Mouse (Mus musculus): ENCODE results near the gene Lrrc10b.
A peak's percentile ranks its signal among the peaks of the same experiment; 100 is the strongest.

Gene Lrrc10b

DNA sequence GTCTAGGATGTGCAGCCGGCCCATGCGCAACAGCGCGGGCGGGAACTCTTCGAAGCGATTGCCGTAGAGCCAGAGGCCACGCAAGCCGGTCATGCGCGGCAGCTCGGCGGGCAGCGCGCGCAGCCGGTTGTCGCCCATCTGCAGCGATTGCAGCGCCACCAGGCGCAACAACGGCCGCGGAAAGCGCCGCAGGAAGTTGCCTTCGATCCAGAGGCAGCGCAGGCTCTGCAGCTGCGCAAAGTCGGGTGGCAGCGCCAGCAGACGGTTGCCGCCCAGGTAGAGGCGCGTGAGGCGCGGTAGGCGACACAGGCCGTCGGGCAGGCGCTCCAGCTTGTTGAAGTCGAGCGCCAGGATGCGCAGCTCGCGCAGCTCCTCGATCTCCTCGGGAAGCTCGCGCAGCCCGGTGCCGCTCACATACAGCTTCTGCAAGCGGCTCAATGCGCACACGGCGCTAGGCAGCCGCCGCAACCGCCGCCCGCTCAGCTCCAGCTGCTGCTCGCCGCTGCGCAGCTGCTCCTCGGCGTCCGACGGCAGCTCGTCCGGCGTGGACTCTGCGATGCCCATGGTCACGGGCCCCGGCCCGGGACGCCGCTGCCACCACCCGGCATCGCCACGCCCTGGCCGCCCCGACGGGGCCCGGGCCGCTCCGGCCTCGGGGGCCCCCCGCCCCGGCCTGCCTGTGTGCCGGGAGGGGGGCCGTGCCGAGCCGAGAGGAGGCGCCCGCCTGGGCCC lies at the start of gene Lrrc10b:
Gene Lrrc10b (minus strand): TSS at position 722 of the 732 bp plus-strand sequence.
- DNase-seq (ENCODE audit: low read depth, low spot score), result no peak

DNA sequence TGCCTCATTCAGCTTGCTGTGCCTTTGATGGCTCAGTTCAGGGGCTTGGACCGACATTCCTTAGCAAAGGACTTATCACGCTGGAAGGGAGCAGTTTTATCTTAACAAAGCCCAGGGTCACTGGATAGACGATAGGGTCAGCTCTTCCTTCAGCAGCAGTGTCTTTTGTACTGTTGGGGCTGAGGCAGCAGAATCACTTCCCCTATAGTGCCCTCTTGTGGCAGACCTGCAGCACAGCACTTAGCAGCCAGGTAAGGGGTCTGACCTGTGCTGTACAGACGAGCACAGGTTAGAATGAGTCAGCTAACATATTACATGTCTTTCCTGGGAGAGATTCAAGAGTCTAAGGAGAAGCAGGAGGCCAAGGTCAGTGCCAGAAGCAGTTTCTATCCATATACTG lies 45.3 kb upstream of the Lrrc10b start:
- DNase-seq (ENCODE audit: low read depth, low spot score), result no peak

DNA sequence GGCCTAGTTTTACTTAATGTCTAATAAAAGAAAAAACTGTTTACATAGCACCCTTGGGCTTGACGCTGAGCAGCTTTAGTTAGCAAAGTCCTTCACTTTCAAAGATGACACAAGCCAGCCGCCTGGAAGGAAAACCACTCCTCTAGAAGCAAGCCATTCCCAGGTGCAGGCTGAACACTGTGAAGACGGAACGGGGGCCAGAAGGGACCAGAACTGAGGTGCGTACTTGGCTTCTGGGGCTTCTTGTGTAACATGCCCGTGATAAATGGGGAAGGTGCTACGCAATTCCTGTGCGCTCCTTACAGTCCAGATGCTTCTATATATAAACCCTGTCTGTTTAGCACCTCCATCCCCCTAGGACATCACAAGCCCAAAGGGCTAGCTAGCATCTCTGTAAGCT lies 43.3 kb upstream of the Lrrc10b start:
- peak; percentile 32 for DNase-seq (ENCODE audit: low read depth, low spot score)

DNA sequence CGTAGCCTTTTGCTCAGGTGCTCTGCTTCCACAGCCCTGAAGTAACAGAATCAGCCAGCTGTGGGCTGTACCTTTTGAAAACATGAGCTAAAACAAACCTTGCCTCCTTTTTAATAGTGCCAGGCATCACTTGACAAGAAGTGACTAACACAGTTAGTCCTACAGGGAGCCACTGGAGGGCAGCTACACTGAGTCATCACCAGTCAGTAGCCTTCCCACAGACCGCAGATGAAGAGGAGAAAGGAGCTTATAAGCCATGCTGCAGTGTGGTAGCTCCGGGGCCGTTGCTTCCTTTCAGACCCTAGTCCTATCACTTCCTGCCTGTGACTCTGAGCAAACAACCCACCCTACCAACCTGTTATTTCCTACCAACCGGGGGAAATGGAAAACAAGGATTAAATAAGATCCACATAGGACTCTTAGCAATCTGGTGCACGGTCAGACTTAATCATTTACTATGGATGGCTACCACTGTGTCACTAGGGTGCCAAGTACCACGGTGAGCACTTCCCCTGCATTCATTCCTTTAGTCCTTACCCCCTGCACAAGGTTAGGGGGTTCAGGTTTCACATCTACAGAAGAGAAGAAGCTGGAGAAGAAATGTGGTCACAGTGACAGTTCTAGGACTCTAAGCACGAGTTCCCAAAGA lies 40.4 kb upstream of the Lrrc10b start:
- no peak for DNase-seq (ENCODE audit: low read depth, low spot score)

DNA sequence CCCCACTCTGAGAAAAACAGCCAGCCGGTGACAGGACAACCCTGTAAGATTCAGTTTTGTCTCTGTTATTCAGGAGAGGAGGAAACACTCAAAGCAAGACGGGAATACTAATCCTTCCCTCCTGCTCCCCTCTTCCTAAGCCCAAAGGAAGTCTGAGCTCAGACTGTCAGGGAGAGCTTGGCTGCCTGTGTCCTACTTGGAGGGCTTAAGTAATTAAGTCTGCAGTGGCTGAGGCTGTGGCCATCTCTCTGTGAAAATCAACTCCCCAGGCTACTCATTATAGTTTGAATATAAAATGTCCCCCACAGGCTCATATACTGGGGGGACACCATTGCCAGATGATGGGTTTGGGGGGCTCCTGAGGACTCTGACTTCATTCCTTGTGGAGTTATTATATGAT lies 39.7 kb upstream of the Lrrc10b start:
- no peak for DNase-seq (ENCODE audit: low read depth, low spot score)

DNA sequence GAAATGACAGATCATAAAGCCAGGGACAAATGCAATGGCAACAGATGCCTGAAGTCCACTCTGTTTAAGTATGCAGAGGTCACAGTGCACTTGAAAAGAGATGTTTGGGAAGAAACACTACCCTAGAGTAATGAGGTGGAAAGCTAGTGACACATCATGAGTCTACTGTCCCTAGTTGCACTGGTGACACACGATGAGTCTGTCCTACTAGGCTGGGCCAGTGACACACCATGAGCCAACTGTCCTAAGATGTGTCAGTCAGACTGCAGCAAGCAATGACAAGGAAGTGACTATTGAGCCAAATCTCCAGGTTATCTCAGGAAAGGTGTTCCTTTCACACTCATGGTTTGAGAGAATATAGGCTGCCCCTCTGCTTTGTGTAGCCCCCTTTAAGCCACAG lies 38.4 kb upstream of the Lrrc10b start:
- no peak for DNase-seq (ENCODE audit: low read depth, low spot score)

DNA sequence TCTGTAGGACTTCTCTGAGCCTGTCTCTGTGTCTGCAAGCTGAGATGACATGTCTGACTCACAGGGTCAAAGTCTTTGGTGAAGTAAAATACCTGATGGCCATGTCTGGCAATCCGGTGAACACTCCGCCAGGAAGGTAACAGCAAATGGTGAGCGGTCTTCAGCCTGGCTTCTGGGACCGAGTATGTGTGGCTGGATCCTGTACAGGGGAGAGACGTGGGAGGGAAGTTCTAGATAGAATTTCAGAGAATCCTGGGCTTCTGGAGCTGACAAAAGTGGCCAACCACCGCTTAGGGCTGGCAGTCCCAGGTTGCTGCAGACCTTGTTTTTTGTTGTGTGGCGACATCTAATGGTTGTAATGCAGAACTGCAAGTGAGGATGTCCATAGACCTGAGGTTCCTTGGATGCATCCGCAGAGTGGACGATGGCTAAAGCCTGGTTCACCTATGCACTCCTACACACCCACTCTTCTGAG lies 29.0 kb upstream of the Lrrc10b start:
- no peak for DNase-seq (ENCODE audit: low read depth, low spot score)

DNA sequence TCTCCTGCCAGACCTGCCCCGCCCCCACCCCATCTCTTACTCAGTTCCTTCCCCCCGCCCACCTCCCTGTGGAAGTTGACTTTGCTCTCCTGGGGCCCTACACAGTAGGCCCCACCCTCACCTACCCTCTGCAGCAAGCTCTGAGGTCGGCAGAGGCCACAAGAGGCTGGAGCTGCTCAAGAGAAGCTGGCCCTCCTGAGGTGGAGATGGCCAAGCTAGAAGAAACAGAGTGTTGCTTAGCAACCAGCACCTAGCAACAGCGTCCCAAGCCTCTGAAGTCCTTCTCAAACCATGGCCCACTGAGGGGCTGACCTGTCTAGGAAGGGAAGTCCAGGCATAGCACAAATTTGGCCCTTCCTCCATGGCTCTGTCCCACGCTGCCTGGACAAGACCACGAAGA lies 25.4 kb upstream of the Lrrc10b start, which contains the start of gene Ppp1r32:
Gene Ppp1r32 (minus strand): TSS at position 226 of the 400 bp plus-strand sequence.
- DNase-seq (ENCODE audit: low read depth, low spot score), result no peak

DNA sequence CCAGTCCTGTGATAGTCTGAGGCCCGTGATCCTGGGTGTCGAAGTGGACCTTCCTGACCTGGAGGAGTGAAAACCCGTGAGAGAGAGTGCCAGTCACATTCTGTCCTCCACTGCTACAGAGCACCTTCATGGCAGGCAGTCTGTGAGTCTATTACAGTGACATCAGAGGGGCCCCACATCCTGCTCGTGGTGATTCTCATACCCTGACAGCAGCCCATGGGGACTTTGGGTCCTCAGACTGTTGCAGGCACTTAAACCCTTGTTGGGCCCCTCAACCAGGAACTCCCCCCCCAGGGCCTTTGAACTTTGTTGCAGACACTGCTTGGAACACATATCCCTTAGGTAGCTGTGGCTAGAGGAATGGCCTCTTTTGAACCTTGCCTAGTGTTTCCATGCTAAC lies 22.3 kb upstream of the Lrrc10b start:
- DNase-seq (ENCODE audit: low read depth, low spot score), result no peak

DNA sequence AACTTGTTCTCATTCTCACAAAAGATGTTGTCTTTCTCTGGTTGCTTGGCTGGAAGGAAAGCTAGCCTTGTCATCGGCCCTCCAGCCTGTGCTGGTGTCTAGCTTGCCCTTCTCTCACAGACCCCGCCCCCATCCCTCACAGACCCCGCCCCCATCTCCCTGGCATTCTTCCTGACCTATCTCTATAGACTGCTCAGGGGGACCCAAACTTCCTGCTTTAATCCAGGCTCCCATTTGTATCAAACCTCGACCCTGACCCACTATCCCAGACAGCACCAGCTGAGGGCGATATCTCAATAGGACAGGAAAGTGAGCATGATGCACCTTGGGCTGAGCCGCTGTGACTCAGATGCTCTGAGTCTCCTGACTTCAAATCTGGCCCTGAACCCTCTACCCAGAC lies 16.5 kb upstream of the Lrrc10b start:
- DNase-seq (ENCODE audit: low read depth, low spot score), result no peak

DNA sequence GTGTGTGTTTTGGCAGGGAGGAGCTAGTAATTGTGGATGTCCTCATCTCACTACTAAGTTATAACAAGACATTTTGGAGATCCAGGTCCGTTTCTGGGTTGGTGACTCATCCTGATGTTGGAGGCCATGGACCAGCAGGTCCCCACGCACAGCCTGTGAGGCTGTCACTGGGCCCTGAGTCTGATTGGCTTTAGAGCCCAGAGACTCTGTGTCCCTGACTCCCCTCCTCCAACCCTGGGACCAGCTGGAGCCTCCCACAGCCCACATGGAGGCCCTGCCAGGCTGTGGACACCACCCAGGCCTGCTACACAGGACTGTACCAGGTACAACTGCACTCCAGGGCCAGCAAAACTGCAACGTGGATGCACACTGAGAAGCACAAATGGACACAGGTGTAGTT lies 15.7 kb upstream of the Lrrc10b start:
- peak; percentile 38 for DNase-seq (ENCODE audit: low read depth, low spot score)

DNA sequence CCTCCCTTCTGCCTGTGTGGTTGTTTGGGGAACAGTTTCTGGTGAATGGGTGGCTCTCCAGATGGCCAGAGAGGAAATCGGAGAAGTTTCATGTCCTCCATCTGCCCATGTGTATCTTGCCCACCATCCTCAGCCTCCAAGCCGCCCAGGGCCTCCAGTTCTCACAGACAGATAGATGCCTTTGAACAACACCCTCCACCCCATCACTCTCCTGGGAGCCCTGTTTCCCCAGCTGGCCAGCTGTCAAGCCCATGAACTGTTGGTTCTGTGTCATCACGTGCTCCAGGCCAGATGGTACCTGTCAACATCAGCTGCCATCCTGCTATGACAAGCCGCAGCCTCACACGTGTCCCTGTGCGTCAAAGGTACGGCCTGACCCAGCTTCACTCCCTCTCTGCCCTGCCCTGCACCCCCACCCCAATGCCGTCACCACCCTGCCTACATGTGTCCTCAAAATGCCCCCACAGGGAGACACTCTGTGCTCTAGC lies 11.9 kb upstream of the Lrrc10b start:
- peak; percentile 60 for DNase-seq (ENCODE audit: low read depth, low spot score)

DNA sequence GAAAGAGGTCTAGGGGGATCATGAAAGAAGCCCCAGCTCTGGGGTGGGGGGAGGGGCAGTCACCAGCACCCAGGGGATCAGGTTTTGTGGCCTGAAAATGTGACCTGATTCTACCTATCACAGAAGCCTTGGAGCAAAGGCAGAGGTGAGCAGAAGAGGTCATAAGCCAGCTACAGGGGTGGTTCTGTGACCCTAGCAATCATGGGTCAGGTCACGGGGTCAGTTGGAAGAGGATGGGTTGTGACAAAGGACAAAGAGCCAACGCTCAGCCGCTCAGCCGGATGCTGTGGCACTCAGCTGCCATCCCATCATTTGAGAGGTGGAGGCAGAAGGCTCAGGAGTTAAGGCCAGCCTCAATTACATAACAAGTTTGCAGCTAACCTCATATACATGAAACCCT lies 7.2 kb upstream of the Lrrc10b start:
- DNase-seq (ENCODE audit: low read depth, low spot score), result no peak

DNA sequence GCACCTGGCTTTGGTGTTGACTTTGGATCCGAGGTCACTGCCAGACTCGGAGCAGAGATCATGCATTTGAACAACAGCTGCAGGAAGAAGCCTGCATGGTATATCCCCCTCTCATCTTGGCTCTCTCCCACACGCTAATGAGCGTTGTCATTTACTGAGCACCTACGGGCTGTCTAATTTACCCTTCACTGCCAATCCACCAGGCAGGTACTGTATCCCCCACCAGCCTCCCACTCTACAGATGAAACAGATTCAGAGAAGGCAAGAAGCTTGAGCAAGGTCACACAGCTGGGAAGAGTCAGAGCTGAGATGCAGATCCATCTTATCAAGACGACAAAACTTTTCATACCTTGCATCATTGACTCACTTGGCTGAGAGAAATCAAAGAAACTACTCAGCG lies 4.3 kb upstream of the Lrrc10b start:
- DNase-seq (ENCODE audit: low read depth, low spot score), result no peak

DNA sequence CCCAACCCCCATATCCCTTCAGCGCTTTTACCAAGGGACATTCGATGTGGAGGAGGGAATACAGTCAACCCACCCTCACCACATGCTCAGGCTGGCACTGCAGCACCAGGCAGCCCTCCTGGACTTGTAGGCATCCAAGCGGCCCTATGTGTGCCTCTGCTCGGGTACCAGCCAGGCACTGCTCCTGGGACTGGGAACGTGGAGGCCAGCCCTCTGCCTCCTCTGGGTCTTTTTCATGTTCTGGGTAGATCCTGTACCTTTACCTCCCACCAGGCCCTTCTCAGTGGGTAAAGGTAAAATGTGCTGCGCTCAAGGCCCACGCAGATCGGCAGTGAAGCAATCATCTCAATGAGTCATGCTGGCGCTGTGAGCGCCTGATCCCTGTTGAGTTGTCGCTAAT lies 2.6 kb upstream of the Lrrc10b start:
- DNase-seq (ENCODE audit: low read depth, low spot score), result no peak

DNA sequence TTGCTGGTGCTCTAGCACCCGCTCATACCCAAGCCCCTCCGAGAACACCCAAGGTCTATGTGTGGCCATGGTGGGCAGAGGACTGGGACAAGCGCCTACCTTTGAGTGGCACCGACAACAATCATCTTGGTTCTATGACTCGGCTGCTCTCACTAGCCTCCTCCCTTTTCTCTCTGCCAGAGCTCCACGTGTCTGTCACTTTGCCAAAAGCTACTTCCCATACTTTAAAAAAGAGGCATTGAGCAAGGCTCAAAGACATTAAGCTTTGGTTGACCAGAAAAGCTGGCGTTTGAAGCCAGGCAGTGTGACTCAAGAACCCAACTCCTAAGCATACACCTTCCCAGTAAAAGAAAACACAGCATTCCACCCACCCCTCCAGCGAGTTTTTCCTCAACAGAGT lies 823 bp upstream of the Lrrc10b start:
- DNase-seq (ENCODE audit: low read depth, low spot score), result no peak

DNA sequence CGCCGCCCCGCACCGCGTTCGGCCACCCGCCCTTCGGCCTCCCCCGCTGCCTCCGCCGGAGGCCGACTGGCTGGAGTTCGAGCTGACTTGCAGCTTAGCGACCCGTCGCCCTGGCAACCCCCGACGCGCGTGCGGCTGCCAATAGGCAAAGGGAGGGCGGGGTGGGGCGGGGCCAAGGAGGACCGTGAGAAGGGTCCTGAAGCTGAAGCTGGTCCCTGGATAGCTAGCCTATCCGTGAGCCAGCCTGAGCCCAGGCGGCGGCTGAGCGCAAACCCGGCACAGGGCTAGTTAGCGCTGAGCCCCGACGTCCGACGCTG lies 169 bp upstream of the Lrrc10b start:
- DNase-seq (ENCODE audit: low read depth, low spot score), result no peak

DNA sequence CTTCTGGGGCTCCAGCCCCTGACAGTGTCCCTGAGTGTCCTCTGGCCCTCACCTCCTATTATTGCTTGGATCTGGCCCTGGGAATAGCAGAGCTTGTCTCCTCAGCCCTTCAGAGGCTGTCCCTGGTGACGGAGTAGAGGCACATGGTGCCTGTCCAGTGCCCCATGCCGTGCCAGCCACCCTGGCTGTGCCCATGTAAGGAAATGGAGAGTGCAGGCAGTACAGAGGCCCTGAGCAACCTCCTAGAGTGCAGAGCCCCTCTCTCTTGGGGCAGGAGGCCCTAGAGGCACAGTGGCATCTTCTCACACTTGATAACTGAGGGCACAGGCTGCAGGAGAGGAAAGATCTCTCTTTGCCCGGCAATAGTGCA lies 1.9 kb downstream of the Lrrc10b start:
- DNase-seq (ENCODE audit: low read depth, low spot score), result no peak

DNA sequence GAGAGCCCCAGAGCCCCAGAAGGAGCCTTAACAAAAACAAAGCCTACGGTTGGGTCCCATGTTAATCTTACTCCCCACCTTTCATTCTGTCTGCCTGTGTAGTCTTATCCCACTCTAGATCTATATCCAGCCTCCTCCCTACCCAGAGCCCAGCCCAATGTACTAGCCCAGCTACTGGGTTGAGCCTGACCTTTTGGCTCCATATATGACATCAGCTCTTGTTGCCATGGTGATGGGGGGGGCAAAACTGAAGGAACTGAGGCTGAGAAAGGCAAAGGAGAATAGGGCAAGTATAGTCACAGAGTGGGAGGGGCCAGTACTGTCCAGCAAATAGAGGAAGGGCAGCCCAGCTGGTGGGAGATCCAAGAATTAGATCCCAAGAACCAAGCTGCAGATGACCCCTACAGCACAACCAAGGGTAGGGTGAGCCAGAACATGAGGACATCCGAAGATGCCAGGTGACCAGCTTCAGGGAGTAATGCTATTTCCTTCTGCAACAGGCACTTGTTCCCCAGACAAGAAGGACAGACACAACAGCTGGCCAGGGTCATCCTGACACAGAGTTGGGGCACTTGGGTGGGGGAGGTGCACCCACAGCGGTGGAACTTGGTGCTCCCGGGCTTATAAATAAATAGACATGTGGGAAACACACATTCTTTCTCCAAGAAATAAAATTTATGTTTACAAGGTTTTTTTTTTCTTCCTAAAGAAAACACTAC lies 2.4 kb downstream of the Lrrc10b start:
- DNase-seq (ENCODE audit: low read depth, low spot score), result no peak

DNA sequence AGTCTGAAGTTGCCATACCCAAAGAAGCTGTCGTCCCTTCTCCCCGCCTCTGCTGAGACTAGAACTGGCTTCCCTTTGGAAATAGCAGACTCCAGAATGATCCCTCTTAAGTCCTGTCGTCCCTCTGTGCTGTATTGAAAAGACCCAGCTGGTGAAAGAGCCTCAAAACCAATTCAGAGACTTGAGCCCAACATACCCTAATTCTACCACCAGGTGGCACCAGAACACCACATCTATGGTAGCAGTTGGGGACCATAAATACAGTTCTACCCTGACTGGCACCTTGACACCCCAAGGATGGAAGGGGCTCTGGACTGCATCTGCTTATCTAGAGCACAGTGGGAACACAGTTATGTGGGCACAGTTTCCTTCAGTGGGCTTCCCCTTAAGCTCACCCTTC lies 7.6 kb downstream of the Lrrc10b start:
- DNase-seq (ENCODE audit: low read depth, low spot score), result no peak

DNA sequence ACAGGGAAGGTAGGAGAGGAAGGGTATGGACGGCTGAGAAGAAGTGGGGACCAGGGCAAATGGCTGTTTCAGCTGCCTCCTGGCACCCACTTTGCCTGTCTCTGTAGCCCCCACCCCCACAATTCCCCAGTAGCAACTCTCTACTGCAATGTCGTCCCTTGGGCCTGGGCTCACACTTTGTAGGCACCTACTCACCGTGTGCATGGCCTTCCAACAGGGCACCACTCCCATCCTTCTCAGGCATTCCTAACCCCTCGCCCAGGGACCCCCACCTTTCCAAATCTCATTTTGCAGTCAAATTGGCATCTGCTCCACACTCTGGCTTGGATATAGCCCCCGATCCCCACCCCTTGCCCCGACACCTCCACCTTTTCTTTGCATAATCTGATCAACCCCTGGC lies 8.1 kb downstream of the Lrrc10b start:
- no peak for DNase-seq (ENCODE audit: low read depth, low spot score)

DNA sequence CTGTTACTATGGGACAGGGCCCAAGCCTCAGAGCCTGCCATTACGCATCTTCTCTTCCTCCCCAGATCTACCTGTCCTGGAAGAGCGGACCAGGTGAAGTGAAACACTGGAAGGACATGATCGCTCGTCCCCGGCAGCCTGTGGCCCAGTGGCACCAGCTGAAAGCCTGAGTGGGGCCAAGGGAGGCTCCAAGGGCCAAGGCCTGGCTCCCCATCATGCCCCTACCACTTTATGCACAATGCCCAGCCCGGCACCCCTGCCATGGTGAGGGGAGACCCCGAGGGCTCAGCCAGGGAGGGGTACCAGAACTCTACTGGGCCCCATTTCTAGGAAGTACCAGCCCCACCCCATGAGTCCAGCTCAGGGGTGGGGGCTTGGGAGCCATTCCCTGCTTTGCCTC lies 9.0 kb downstream of the Lrrc10b start:
- no peak for DNase-seq (ENCODE audit: low read depth, low spot score)

Data from telencephalon, adult 2 months (tissue).